Mouse (Mus musculus) small intestine, adult 2 months (tissue): ENCODE data around the gene Fblim1. TPM values are rescaled to one million over a fixed set of nuclear protein-coding genes. Genes with fewer than 3 reads are reported as not detected.

Experiments
- H3K27ac ChIP-seq: fragments of 200-500 bp; 2 replicates; pipeline ENCODE4 v1.5.1; 2012; ENCODE audit warnings: low read depth, low read length, control low read depth, inconsistent platforms; ENCODE audit not compliant: insufficient read depth
- H3K27me3 ChIP-seq: fragments of 200-500 bp; 2 replicates; pipeline ENCODE4 v1.6.1; 2012; ENCODE audit warnings: mild to moderate bottlenecking, moderate library complexity, low read length, inconsistent platforms; ENCODE audit not compliant: control insufficient read depth, insufficient read depth
- H3K36me3 ChIP-seq: fragments of 200-500 bp; 2 replicates; pipeline ENCODE4 v1.6.1; 2012; ENCODE audit warnings: mild to moderate bottlenecking, low read length, control low read depth, inconsistent platforms; ENCODE audit not compliant: control insufficient read depth, insufficient read depth
- H3K4me1 ChIP-seq: fragments of 200-500 bp; 2 replicates; pipeline ENCODE4 v1.6.1; 2012; ENCODE audit warnings: low read length, inconsistent platforms, mixed read lengths; ENCODE audit not compliant: control insufficient read depth, insufficient read depth, insufficient read length
- H3K4me3 ChIP-seq: fragments of 200-500 bp; 2 replicates; pipeline ENCODE4 v1.5.1; 2012; ENCODE audit warnings: low read depth, mild to moderate bottlenecking, control low read depth, inconsistent platforms, low read length, moderate library complexity
- CTCF ChIP-seq: fragments of 200-500 bp; IDR thresholded peaks from 2 replicates; pipeline ENCODE4 v1.5.1; 2012; ENCODE audit warnings: low read depth, mild to moderate bottlenecking, control low read depth, inconsistent platforms, low read length, moderate library complexity, mixed read lengths; ENCODE audit not compliant: insufficient replicate concordance, insufficient read length; ENCODE audit errors: extremely low read depth
- POLR2A ChIP-seq: fragments of 200-500 bp; IDR thresholded peaks from 2 replicates; pipeline ENCODE4 v1.6.1; 2012; ENCODE audit warnings: low read depth, mild to moderate bottlenecking, control low read depth, inconsistent platforms, low read length, moderate library complexity
- WGBS: fragments of 180-500 bp; shearing (Covaris S2); methylation state at CpG from one replicate; pipeline ENCODE4 v1.1.7; 2018; 5-methylcytosine and 5-hydroxymethylcytosine counted together
- polyA plus RNA-seq: library from polyadenylated mRNA; depleted of rRNA; stranded (reverse); fragments of >200 nt; gene quantifications from 2 replicates; pipeline ENCODE4 v1.2.3, GENCODE M21; 2012

Gene Fblim1
- polyA plus RNA-seq, 1 experiment: 108 TPM

GRCm38 (mm10) chr4:141648262-141648661 is 42.4 kb upstream of the Fblim1 start:
- 92% methylated on average over 5 of the region's 5 CpGs for WGBS
- Histone ChIP-seq H3K4me3 (no peak overlapping the region), H3K27ac (no peak overlapping the region), H3K36me3 (peaks cover 4% of the 10 kb centered on the region; the same call in 1 of the 2 replicates), H3K4me1 (no peaks in the 10 kb centered on the region), H3K27me3 (no peaks in the 10 kb centered on the region)
- TF ChIP-seq CTCF (no peak), POLR2A (no peak)

- Histone ChIP-seq H3K4me1 (peaks cover 5% of the 10 kb centered on the region), H3K4me3 (no peak overlapping the region), H3K27me3 (no peaks in the 10 kb centered on the region), H3K36me3 (peaks cover 4% of the 10 kb centered on the region; the same call in 1 of the 2 replicates), H3K27ac (no peak overlapping the region)
- TF ChIP-seq POLR2A: no peak
- TF ChIP-seq CTCF: no peak
- 89% methylated on average over 3 of the region's 3 CpGs for whole genome bisulfite sequencing
Measured at GRCm38 (mm10) chr4:141647187-141647586, 41.3 kb upstream of the Fblim1 start.

- WGBS: 91% methylated on average over 8 of the region's 8 CpGs
Measured at GRCm38 (mm10) chr4:141645988-141646387, 40.1 kb upstream of the Fblim1 start.

GRCm38 (mm10) chr4:141643118-141643855 is 37.4 kb upstream of the Fblim1 start:
- H3K36me3 ChIP-seq: peaks cover 6% of the 10 kb centered on the region; the same call in 1 of the 2 replicates
- 40% methylated on average over 7 of the region's 7 CpGs for WGBS
- H3K4me3 ChIP-seq: no peak overlapping the region
- H3K27me3 ChIP-seq: no peaks in the 10 kb centered on the region
- peaks cover 6% of the 10 kb centered on the region for H3K4me1 ChIP-seq
- TF ChIP-seq CTCF (no peak), POLR2A (no peak)
- H3K27ac ChIP-seq: no peak overlapping the region

More at GRCm38 (mm10) chr4:141645988-141646387, 40.1 kb upstream of the Fblim1 start:
- Histone ChIP-seq H3K36me3 (peaks cover 2% of the 10 kb centered on the region; the same call in 1 of the 2 replicates), H3K4me1 (peaks cover 6% of the 10 kb centered on the region), H3K4me3 (no peak overlapping the region), H3K27me3 (no peaks in the 10 kb centered on the region), H3K27ac (no peak overlapping the region)
- TF ChIP-seq POLR2A (no peak), CTCF (no peak)

- WGBS: 79% methylated on average over 25 of the region's 25 CpGs
- H3K27me3 ChIP-seq: no peaks in the 10 kb centered on the region
- no peak overlapping the region for H3K4me3 ChIP-seq
- TF ChIP-seq CTCF (no peak), POLR2A (no peak)
- H3K36me3 ChIP-seq: peaks cover 10% of the 10 kb centered on the region; the same call in 1 of the 2 replicates
- H3K27ac ChIP-seq: no peak overlapping the region
- H3K4me1 ChIP-seq: peaks cover 6% of the 10 kb centered on the region
Measured at GRCm38 (mm10) chr4:141641961-141642811, 36.3 kb upstream of the Fblim1 start.

GRCm38 (mm10) chr4:141641353-141641771 is 35.5 kb upstream of the Fblim1 start:
- Histone ChIP-seq H3K4me1 (peaks cover 6% of the 10 kb centered on the region), H3K36me3 (peaks cover 14% of the 10 kb centered on the region; the same call in 1 of the 2 replicates), H3K4me3 (no peak overlapping the region), H3K27ac (no peak overlapping the region), H3K27me3 (no peaks in the 10 kb centered on the region)
- 89% methylated on average over 7 of the region's 7 CpGs for WGBS
- TF ChIP-seq CTCF (no peak), POLR2A (no peak)

- Histone ChIP-seq H3K27me3 (no peaks in the 10 kb centered on the region), H3K27ac (no peak overlapping the region), H3K4me1 (peaks cover 6% of the 10 kb centered on the region), H3K36me3 (peaks cover 14% of the 10 kb centered on the region; the same call in 1 of the 2 replicates), H3K4me3 (no peak overlapping the region)
- TF ChIP-seq CTCF (no peak), POLR2A (no peak)
- WGBS: 75% methylated on average over 11 of the region's 11 CpGs
Measured at GRCm38 (mm10) chr4:141639474-141639873, 33.6 kb upstream of the Fblim1 start.
